Mouse (Mus musculus) E14TG2a.4 (cell line): Measurements from ENCODE around the gene Ugp2.
A peak's percentile ranks its signal among the peaks of the same experiment; 100 is the strongest.

Source experiments
- H3K27me3 ChIP-seq: 2 replicates; pipeline ENCODE4 v1.6.1; 2014; ENCODE audit warnings: low read length, control low read depth; ENCODE audit not compliant: insufficient read depth
- H3K36me3 ChIP-seq: 2 replicates; pipeline ENCODE4 v1.6.1; 2014; ENCODE audit warnings: low read length, control low read depth; ENCODE audit not compliant: insufficient read depth
- H3K4me1 ChIP-seq: replicated peaks from 2 replicates; pipeline ENCODE4 v1.6.1; 2014; ENCODE audit warnings: low read depth, low read length, control low read depth
- H3K4me3 ChIP-seq: replicated peaks from 2 replicates; pipeline ENCODE4 v1.5.1; 2014; ENCODE audit warnings: mild to moderate bottlenecking, low read length
- H3K9me3 ChIP-seq: 2 replicates; pipeline ENCODE4 v1.6.1; 2014; ENCODE audit warnings: low read length, control low read depth
- CTCF ChIP-seq: conservative IDR thresholded peaks from 2 replicates; pipeline ENCODE4 v1.5.1; 2014; ENCODE audit warnings: low read length
- NANOG ChIP-seq: IDR thresholded peaks from 2 replicates; pipeline ENCODE4 v1.6.1; 2014; ENCODE audit warnings: borderline replicate concordance, low read length, mixed read lengths
- POU5F1 ChIP-seq: IDR thresholded peaks from 2 replicates; pipeline ENCODE4 v1.6.1; 2014; ENCODE audit warnings: low read length, borderline replicate concordance

Ugp2 gene

DNA sequence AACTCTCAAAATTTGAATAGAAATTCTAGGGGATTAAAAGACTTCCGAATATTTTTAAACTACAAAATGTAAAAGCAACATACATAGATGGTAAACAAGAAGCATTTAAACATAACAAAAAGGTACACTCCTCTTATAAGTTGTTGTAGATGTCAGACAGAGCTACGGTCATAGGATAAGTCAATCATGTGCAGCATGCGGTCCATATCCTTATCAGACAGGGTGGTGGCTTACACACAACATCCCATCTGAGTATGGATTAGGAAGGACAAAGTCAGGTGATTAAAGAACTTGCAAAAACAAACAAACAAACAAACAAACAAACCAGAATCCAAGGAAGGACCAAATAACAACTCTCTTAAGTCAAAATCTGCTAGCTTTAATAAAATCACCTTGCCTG is 25.0 kb downstream of the Ugp2 start:
- Histone ChIP-seq H3K4me3 (no peak overlapping the region), H3K9me3 (no peaks in the 10 kb centered on the region), H3K36me3 (peaks cover 6% of the 10 kb centered on the region; the same call in 1 of the 2 replicates), H3K4me1 (peaks cover 22% of the 10 kb centered on the region), H3K27me3 (no peaks in the 10 kb centered on the region)
- no peak for TF ChIP-seq POU5F1
- TF ChIP-seq CTCF: no peak
- TF ChIP-seq NANOG: no peak

DNA sequence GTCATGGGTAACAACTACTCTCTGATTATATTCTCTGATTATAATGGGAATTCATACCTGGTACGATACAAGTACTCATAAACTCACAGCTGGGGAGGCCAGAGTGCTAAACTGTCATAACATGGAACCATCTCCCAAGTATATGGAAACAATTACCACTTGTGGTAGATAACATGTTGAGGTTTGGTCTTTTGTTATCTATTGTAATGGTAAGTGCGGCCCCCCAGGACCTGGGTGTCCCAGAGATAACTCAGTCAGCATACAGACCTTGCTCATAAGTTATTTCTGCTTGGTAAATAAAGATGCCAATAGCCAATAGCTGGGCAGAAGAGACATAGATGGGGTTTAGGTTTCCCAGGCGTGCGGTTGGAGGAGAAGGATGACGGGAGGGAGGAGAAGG is 27.5 kb downstream of the Ugp2 start:
- H3K4me1 ChIP-seq: peaks cover 8% of the 10 kb centered on the region
- H3K36me3 ChIP-seq: peaks cover 6% of the 10 kb centered on the region; the same call in 1 of the 2 replicates
- H3K27me3 ChIP-seq: no peaks in the 10 kb centered on the region
- H3K9me3 ChIP-seq: no peaks in the 10 kb centered on the region
- TF ChIP-seq NANOG (no peak), POU5F1 (no peak), CTCF (no peak)
- H3K4me3 ChIP-seq: no peak overlapping the region

DNA sequence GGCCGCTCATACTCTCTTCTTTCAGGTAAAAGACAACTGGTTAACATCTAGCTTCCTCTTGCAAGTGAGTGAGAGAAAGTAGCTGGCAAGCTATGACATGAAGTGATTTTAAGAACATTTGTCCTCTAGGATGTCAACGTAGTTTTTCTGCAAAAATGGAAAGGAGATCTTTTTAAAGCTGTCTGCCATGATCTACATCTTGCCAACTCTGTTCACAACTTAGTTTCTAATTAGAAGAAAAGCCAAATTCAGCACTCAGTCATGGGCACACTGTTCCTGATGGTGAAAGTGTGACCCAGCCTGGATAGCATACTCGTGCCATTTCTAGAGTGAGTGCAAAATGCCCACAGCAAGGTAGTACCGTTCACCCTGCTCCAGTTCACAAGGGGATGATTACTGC is 31.9 kb downstream of the Ugp2 start:
- H3K27me3 ChIP-seq: no peaks in the 10 kb centered on the region
- H3K4me3 ChIP-seq: no peak overlapping the region
- no peaks in the 10 kb centered on the region for H3K9me3 ChIP-seq
- peaks cover 14% of the 10 kb centered on the region for H3K4me1 ChIP-seq
- no peak for TF ChIP-seq POU5F1
- TF ChIP-seq CTCF: no peak
- no peak for TF ChIP-seq NANOG
- peaks cover 6% of the 10 kb centered on the region; the same call in 1 of the 2 replicates for H3K36me3 ChIP-seq

DNA sequence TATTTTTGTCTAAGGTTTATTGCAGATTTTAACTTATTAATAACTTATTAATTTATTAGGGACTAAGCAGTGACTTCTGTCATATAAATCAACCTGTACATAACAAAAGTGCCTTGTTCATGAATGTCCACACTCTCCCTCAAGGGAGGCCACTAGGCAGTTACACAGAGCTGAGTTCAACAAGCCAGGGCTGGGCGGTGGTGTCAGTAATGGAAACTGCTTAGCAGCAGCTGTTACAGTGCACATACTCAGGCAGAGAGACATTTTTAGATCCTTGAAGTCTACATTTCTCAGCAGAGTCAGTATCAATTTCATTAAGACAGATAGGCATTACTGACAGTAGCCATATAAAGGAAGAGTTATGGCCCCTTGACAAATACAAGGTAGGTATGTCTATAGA is 33.1 kb downstream of the Ugp2 start:
- H3K4me1 ChIP-seq: peaks cover 14% of the 10 kb centered on the region
- TF ChIP-seq POU5F1 (no peak), NANOG (no peak), CTCF (no peak)
- H3K27me3 ChIP-seq: no peaks in the 10 kb centered on the region
- no peak overlapping the region for H3K4me3 ChIP-seq
- H3K36me3 ChIP-seq: peaks cover 7% of the 10 kb centered on the region; the same call in 1 of the 2 replicates
- H3K9me3 ChIP-seq: no peaks in the 10 kb centered on the region

DNA sequence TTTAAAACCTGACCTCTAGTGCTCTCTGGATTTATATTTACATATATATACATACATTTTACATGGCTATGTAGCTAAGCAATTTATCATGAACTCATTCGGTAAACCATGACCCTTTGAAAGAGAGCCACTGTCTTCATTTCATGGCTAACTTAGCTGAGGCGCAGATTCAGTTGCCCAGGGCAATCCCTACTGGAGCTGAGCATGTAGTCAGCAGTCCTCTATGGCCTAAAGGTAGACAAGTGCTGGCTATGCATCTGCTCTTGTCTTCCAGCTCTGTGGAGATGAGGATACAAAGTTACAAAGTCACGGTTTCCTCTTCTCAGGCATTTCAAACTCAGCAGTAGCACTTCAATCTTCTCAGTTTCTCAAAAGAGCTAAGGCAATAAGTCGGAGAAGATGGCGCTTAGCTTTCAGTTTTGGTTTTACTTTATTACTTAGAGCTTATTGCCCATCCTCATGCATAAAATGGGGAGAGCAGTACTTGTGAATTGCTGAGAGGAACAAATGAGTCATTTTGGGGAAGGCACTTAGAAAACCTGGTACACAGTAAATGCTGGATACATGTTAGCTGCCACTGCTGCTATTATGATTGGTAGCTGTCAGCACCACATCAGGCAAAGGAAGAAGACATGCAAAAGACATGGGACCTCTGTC is 38.2 kb downstream of the Ugp2 start:
- TF ChIP-seq POU5F1 (no peak), CTCF (no peak), NANOG (no peak)

DNA sequence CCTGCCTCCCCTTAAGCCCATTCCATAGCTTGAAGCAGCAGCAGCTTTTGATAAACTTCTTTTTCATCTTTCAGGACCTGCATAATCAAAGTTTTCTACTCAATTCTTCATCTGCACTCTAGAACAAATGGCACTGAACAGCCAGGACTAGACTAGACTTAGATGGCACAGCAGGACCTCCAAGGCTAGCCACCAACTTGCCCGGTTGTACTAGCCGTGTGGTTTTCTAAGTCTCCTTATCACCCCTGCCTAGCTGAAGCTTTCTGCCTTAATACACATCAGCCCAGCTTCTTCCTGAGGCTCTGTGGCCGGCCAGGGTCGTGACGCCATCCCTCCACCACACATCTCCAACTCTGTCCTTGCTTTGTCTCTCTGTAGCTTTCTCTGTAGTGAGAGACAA is 42.9 kb downstream of the Ugp2 start:
- peaks cover 43% of the 10 kb centered on the region for H3K36me3 ChIP-seq
- no peaks in the 10 kb centered on the region for H3K27me3 ChIP-seq
- H3K4me1 ChIP-seq: no peaks in the 10 kb centered on the region
- H3K4me3 ChIP-seq: no peak overlapping the region
- no peaks in the 10 kb centered on the region for H3K9me3 ChIP-seq
- TF ChIP-seq POU5F1: no peak
- TF ChIP-seq NANOG: no peak
- no peak for TF ChIP-seq CTCF

More for the DNA sequence above, 38.2 kb downstream of the Ugp2 start:
- H3K4me3 ChIP-seq: no peak overlapping the region
- peaks cover 36% of the 10 kb centered on the region for H3K36me3 ChIP-seq
- no peaks in the 10 kb centered on the region for H3K9me3 ChIP-seq
- no peaks in the 10 kb centered on the region for H3K27me3 ChIP-seq
- H3K4me1 ChIP-seq: peaks cover 10% of the 10 kb centered on the region

DNA sequence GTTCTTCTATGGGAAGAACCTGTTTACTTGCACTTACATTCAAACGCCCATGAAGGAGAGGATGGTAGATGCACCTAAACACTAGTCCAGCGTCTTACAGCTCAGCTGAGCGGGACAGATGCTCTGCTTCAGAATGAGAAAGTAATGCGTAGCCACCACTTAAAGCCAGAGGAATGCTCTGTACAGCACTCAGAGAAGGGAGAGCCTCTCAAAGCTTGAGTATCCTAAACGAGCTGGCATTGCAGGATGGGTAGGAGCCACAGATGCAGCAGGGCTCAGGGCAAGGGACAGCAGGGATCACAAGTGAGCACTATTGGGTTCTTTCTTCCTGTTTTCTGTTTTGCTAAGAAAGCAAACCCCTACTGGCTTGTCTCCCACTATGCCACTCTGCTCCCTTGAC is 43.5 kb downstream of the Ugp2 start:
- Histone ChIP-seq H3K27me3 (no peaks in the 10 kb centered on the region), H3K4me3 (no peak overlapping the region), H3K4me1 (no peaks in the 10 kb centered on the region), H3K9me3 (no peaks in the 10 kb centered on the region), H3K36me3 (peaks cover 36% of the 10 kb centered on the region)
- TF ChIP-seq NANOG: no peak
- TF ChIP-seq CTCF: no peak
- no peak for TF ChIP-seq POU5F1

DNA sequence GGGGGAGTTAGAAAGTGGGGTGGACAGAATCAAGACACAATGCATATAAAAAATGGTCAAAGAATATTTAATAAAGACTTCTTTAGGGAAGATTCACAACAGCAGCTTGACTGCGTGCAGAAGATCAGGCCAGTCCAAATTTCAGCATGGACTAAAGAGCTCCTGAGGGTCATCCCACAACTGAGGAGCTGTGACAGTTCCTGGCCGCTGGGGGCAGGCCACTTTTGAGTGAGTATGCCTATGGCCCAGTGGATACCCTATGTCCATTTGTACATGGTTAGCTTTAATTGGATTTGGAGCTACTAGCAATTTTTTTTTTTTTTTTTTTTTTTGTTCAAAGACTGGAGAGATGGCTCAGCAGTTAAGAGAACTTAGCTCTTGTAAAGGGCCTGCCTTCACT is 44.2 kb downstream of the Ugp2 start:
- no peaks in the 10 kb centered on the region for H3K4me1 ChIP-seq
- H3K4me3 ChIP-seq: no peak overlapping the region
- H3K36me3 ChIP-seq: peaks cover 42% of the 10 kb centered on the region
- no peaks in the 10 kb centered on the region for H3K9me3 ChIP-seq
- TF ChIP-seq CTCF: peak; percentile 32
- no peak for TF ChIP-seq NANOG
- H3K27me3 ChIP-seq: no peaks in the 10 kb centered on the region

DNA sequence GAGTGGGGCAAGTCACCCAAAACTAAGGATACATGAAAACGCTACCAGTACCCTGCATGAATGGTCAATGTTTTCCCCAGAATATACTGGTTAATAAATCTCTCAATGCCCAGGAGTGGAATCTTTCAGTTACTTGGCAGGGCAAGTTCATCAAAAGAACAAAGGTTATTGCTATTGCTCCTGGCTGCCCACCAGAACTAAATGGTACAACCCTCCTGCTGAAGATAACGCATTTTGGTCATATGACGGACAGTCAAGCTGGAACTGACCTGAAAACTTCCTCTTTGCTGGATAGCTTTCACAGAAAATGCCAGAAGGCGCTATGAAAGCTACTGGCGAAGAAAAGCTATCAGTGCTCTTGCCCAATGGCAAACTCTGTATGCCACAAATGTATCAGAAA is 45.2 kb downstream of the Ugp2 start:
- peaks cover 46% of the 10 kb centered on the region for H3K36me3 ChIP-seq
- TF ChIP-seq POU5F1 (no peak), NANOG (no peak), CTCF (no peak)
- H3K27me3 ChIP-seq: no peaks in the 10 kb centered on the region
- H3K9me3 ChIP-seq: no peaks in the 10 kb centered on the region
- H3K4me3 ChIP-seq: no peak overlapping the region
- H3K4me1 ChIP-seq: no peaks in the 10 kb centered on the region
